Mouse (Mus musculus) mouse embryonic stem cell (cell line): ENCODE results near the gene Chrm5.

Source experiments
- in situ Hi-C, 2 experiments: fragments of 300-500 bp; cut with MboI; formaldehyde crosslinking; loops; 1 replicate in 1 of 2; 3 replicates in 1 of 2; pipeline ENCODE4 v1.14.3; 2019 to 2020; ENCODE audit warnings: low sequenced_read_pairs in 2 of 2, low pct_unique_long_range_greater_than_20kb in 1 of 2, mixed read lengths in 1 of 2; ENCODE audit not compliant: unreplicated experiment in 1 of 2

Chrm5 gene

DNA sequence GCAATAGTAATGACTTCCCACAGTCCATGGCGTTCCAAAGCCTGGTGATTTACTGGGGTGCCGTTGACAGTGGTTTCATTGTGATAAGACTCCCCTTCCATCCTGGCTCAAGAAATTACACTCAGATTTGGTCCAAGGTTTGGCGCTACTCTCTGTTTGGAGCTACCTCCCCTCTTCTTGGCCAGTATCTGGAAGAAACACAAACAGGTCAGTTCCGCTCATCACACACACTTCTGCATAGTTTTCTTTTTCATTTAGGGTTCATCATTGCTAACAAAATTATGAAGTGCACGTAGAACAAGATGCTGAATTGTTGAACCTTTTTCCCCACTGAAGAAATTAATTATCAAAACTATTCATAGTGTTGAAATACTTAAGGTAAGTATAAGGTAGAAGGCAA, at the start of gene Chrm5:
Gene Chrm5 (minus strand): TSS at position 101 of the 400 bp plus-strand sequence.
- in situ Hi-C loops: loop anchor here (10.0 to 25.0 kb wide), 2 partner anchors 106 to 218 kb away; partner anchors contain the start of genes Gm21985 (in 2 of the 2), Nop10 (in 2 of the 2), Nutm1 (in 2 of the 2) and Slc12a6 (in 2 of the 2)

GRCm38 (mm10) chr2:112526933-112527332, 46.4 kb upstream of the Chrm5 start:
- in situ Hi-C loops: no loop called here

GRCm38 (mm10) chr2:112520526-112521482, 40.2 kb upstream of the Chrm5 start:
- in situ Hi-C loops: loop anchor here in 1 of 2 experiments (25.0 kb wide), 1 partner anchor 241 kb away; no protein-coding TSS in a partner anchor

- in situ Hi-C loops: loop anchor here (10.0 to 25.0 kb wide), 2 partner anchors 236 to 244 kb away; no protein-coding TSS in a partner anchor
Observed at GRCm38 (mm10) chr2:112518541-112518940, 38.0 kb upstream of the Chrm5 start.

DNA sequence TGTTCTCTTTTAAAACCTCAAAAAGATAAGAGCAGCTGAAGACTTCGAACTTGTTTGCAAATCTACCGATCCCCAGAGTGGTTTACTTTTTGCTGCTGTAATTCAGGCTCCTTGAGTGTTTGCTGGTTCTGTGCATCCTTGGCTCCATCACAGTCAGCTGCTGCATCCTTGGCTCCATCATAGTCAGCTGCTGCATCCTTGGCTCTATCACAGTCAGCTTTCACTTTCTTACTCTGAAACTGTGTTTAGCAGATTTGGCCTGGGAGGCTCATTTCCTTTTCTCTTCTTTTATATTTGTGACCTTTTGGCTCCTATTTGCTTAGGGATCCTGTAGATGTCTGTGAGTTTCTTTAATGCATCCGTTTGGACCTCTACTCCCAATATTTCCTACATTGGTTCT, 36.6 kb upstream of the Chrm5 start:
- in situ Hi-C loops: loop anchor here (10.0 to 25.0 kb wide), 2 partner anchors 238 to 245 kb away; no protein-coding TSS in a partner anchor

- in situ Hi-C loops: loop anchor here (10.0 to 25.0 kb wide), 2 partner anchors 238 to 246 kb away; no protein-coding TSS in a partner anchor
Observed at GRCm38 (mm10) chr2:112516728-112517127, 36.2 kb upstream of the Chrm5 start.

- in situ Hi-C loops: loop anchor here (10.0 to 25.0 kb wide), 2 partner anchors 242 to 249 kb away; no protein-coding TSS in a partner anchor
Observed at GRCm38 (mm10) chr2:112513036-112513435, 32.5 kb upstream of the Chrm5 start.

DNA sequence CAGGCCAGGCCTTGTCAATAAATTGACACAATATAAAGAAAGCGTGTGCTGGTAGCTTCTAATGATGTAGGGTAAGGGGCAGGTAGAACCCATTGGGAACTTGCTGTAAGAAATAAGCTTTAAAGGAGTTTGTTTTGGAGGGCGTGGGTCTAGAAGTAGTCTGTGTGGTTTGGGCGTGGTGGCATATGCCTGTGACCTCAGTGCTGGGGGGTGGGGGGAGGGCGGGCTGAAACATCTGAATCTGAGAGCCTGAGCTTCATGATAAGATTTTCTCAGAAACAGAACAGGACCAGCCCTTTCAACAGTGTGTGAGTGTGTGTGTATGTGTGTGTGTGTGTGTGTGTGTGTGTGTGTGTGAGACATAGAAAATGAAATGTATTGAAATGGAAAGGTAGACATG, 29.6 kb upstream of the Chrm5 start:
- in situ Hi-C loops: loop anchor here (10.0 to 25.0 kb wide), 2 partner anchors 245 to 252 kb away; no protein-coding TSS in a partner anchor

DNA sequence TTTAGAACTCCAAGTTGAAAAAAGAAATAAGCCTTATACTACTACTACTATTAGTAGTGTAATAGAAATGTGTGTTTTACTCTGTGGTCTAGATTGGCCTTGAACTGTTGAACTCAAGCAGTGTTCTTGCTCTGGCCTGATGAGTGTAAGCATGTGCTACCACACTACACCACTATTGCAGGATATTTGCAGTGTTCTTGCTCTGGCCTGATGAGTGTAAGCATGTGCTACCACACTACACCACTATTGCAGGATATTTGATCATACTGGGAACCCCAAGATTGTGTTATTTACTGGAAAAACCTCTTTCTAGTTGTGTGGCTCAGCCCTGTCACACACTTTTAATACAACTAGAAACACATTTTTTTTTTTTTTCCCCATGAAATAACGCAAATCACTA, 26.9 kb upstream of the Chrm5 start:
- in situ Hi-C loops: loop anchor here in 1 of 2 experiments (25.0 kb wide), 1 partner anchor 255 kb away; no protein-coding TSS in a partner anchor

DNA sequence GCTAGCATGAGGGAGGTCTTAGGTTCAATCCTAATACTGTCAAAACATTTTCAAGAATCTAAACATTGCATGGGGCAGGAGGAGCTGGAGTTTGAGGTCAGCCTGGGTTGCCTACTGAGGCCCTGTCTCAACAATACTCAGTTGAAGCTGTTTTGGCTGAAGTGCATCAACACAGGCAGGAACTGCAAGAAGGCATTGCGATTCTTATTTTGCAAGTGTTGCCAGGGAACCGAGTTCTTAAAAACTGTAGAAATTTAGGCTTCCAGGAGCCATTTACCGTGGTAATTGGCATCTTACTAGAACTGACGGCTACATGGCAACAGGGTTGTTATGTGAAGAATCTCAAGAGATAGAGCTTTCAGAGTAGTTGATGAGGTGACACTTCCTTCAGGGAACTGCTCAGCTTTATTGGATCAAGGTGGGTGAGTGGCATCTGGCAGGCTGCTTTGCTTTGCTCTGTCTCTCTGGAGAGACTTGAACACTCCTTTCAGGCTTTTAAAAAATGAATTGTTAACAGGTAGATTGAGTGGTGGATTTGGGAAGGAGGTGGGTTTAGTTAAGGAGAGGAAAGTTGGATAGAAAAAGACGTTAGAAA, 26.4 kb upstream of the Chrm5 start:
- in situ Hi-C loops: loop anchor here in 1 of 2 experiments (25.0 kb wide), 1 partner anchor 255 kb away; no protein-coding TSS in a partner anchor

DNA sequence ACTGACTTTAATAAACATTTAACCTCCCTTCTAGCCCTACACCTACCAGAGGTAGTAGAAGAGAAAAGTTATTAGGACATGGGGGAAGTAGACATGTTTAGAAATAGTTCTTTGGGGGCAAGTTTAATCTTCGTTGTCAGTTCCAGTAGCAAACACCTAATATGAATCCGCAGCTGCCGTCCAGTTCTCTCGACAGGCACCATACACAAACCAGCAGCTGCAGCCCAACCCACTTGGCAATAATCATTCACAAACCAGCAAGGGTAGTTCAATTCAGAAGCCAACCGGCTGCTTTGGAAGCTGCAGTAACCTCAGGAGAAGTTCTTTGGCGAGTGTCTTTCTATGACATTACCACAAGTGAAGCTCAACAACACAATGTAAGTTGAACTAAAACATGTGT, 23.4 kb upstream of the Chrm5 start:
- in situ Hi-C loops: loop anchor here in 1 of 2 experiments (25.0 kb wide), 1 partner anchor 258 kb away; no protein-coding TSS in a partner anchor

DNA sequence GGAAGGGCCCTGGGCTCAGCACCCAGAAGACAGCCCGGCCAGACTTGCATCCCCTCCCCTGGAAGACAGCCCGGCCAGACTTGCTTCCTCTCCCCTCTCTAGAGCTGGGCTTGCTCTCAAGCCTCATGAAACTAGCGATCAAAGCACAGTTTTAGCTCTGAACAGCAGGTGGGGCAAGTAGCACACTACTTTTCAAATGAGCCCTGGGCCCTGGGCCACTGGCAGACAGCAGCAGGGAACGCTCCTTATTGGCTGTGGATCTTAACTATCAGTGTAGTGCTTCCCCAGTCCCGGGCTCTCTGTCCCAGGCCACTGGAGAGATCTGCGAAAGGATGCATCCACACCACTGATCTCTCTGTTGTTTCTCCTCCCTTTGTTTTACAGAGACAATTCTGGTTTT, 20.6 kb upstream of the Chrm5 start:
- in situ Hi-C loops: loop anchor here in 1 of 2 experiments (25.0 kb wide), 1 partner anchor 261 kb away; no protein-coding TSS in a partner anchor

- in situ Hi-C loops: loop anchor here (10.0 to 25.0 kb wide), 2 partner anchors 123 to 236 kb away; partner anchors contain the start of genes Gm21985 (in 2 of the 2), Nop10 (in 2 of the 2), Nutm1 (in 2 of the 2) and Slc12a6 (in 2 of the 2)
Observed at GRCm38 (mm10) chr2:112497851-112498250, 17.3 kb upstream of the Chrm5 start.

GRCm38 (mm10) chr2:112493539-112494260, 13.1 kb upstream of the Chrm5 start:
- in situ Hi-C loops: loop anchor here (10.0 to 25.0 kb wide), 2 partner anchors 119 to 231 kb away; partner anchors contain the start of genes Gm21985 (in 2 of the 2), Nop10 (in 2 of the 2), Nutm1 (in 2 of the 2) and Slc12a6 (in 2 of the 2)

DNA sequence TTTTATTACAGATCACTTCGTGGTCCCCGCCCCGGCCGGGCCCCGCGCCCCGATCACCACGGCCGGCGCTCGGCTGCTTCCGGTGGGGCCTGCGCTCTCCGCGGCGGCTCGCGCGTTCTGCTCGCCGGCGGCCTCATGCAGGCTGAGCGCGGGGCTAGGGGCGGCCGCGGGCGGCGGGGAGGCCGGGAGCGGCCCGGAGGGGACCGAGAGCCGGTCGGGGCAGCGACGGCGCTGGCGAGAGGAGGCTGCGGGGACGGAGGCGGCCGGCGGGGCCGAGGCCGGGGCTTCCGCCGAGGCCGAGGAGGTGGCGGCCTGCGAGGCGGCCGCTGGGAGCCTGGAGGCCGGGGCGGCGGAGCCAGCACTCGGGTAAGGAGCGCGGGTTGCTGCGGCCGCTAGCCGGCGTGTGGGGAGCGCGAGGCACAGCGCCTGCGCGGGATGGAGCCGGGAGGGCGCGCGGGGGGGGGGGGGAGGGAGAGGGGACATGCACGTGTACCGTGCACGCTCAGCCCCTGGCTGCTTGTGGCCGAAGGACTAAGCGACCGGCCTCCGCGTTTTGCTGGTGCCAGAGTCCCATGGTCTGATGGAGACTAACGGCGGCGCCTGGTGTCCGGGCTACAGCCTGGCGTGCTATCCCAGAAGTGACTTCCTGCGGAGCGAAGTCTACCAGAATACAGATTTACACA, 12.4 kb upstream of the Chrm5 start, which contains the start of gene Aven:
Gene Aven (plus strand): TSS at position 109 of the 683 bp plus-strand sequence.
- in situ Hi-C loops: loop anchor here (10.0 to 25.0 kb wide), 2 partner anchors 118 to 231 kb away; partner anchors contain the start of genes Gm21985 (in 2 of the 2), Nop10 (in 2 of the 2), Nutm1 (in 2 of the 2) and Slc12a6 (in 2 of the 2)

DNA sequence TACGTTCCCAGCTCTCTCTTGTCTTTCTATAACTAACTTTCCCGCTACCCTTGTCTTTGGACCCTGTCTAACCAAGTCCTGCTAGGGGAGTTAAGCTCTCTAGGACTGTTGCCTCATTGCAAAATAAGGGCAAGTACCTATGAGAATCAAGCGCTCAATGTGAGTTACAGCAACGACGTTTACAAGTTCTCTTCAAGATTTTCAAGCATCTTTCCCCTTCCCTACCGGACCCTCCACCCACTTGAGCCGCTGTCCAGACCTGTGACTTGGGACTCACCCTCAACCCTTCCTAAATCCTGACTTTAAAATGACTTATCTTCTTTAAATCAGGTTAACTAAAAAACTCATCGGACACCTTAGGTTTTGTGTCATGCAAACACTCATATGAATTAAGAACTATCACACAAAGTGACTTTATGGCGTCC, 11.9 kb upstream of the Chrm5 start:
- in situ Hi-C loops: loop anchor here (10.0 to 25.0 kb wide), 2 partner anchors 118 to 230 kb away; partner anchors contain the start of genes Gm21985 (in 2 of the 2), Nop10 (in 2 of the 2), Nutm1 (in 2 of the 2) and Slc12a6 (in 2 of the 2)
